Mouse (Mus musculus): Measurements from ENCODE around the gene Ccdc12.

DNA sequence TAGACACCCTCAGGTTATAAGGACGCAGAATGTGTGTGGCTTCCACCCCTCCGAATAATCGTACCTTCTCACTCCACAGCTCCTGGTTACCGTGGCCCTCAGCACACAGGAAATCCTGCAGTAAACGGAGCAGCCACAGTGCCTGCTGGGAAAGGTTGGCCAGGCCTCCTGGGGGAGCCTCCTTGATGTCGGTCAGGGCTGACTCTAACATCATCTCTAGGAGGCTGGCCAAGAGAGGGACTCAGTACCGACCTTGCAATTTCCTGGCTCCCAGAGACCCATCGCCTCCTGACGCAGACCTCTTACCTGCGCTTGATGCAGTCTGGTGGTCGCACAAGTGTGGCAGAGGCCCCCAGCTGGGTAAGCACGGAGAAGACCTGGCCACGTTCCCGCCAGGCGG, 23.6 kb upstream of the Ccdc12 start:
- TF ChIP-seq CTCF (IDR thresholded peaks at IDR 0.05; ENCODE audit: insufficient read depth, low read length) (no peak), POLR2A (IDR thresholded peaks at IDR 0.05; ENCODE audit: borderline replicate concordance, extremely low read depth, low read depth, low read length) (no peak)

All from lung, adult 2 months (tissue).